Mouse (Mus musculus): ENCODE measurements around the gene Mchr1. TPM values are rescaled to one million over a fixed set of nuclear protein-coding genes. Genes with fewer than 3 reads are reported as not detected.

The Mchr1 gene
- 5.0 and 5.2 TPM in 2 replicates for polyA plus RNA-seq (2015; fragmentation: Nextera tagmentation; extraction: Ambion mirVana)

DNA sequence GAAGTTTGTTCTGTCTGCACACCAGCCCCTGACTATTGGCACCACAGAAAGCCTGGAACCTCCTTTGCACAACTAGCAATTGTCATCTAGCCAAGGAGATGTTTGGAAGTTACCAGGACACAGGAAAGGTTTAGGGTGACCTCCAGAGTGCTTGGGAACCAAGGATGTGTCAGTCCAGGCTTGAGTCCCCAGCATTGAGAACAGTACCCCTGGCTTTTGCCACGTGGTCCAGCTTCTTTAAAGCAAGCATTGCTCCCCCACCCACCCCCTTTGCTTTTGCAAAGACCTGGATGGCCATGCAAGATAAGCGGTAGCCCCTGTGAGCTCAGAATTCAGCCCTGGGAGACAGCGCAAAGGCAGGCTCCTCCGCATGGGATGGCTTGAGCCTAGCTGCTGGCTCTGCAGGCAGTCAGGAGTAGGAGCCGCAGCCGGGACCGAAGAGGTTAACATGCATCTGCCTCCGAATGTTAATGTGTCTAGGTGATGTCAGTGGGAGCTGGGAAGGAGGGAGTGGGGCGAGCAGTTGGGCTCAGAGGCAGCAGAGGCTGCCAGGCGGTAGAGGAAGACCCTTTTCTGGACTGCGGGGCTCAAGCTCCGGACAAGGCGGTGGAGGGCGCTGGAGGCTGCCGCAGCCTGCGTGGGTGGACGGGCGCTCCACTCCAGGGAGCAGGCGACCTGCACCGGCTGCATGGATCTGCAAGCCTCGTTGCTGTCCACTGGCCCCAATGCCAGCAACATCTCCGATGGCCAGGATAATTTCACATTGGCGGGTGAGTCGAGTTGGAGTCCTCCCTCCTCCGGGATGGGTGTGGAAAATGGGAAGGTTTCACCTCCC lies at the start of gene Mchr1:
Gene Mchr1, plus strand, starts transcription at position 414 of the 835 bp plus-strand sequence.
- peak; percentile 87 for ATAC-seq (ENCODE audit: low FRiP score)
- Histone ChIP-seq H3K27ac (replicated peaks) (peak within 1 kb of the TSS; percentile 65), H3K9ac (replicated peaks) (peak within 1 kb of the TSS; percentile 56), H3K9me3 (replicated peaks) (no peaks in the 10 kb centered on the region), H3K4me1 (peaks cover 20% of the 10 kb centered on the region), H3K4me3 (replicated peaks) (peak within 1 kb of the TSS; percentile 52), H3K36me3 (no peaks in the 10 kb centered on the region), H3K27me3 (replicated peaks) (peaks cover 3% of the 10 kb centered on the region; the same call in 1 of the 2 replicates), H3K4me2 (peak within 1 kb of the TSS; percentile 92)
- under 1% methylated on average over 25 of the region's 25 CpGs for WGBS

DNA sequence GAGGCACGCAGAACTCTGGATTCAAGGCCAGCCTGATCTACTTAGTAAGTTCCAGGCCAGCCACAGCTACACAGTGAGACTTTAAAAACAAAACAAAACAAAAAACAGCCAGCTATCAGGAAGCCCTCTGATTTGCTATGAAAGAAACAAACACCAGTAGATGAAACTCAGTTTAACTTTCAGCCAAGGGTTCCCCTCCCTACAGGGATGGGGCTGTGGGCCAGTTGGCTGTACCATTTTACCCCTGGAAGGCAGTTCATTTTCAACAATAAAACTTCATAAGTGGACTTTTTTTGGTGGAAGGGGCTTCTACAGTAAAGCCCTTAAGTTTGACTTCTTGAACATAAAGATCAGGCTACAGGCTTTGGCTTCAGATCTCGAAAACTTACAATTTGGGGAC lies 46.2 kb upstream of the Mchr1 start:
- H3K4me3 ChIP-seq (replicated peaks) = peak overlapping the region; percentile 98
- H3K4me1 ChIP-seq = peaks cover 32% of the 10 kb centered on the region
- no peaks in the 10 kb centered on the region for H3K36me3 ChIP-seq
- H3K4me2 ChIP-seq = peak overlapping the region; percentile 79
- no peak overlapping the region for H3K27ac ChIP-seq (replicated peaks)
- H3K9me3 ChIP-seq (replicated peaks) = no peaks in the 10 kb centered on the region
- WGBS = 94% methylated on average over 2 of the region's 2 CpGs
- 0 out of 2 replicates have a peak overlapping the region, but pooled peaks have one; percentile 95 for H3K9ac ChIP-seq (replicated peaks)
- no peaks in the 10 kb centered on the region for H3K27me3 ChIP-seq (replicated peaks)
- no peak for ATAC-seq (ENCODE audit: low FRiP score)

DNA sequence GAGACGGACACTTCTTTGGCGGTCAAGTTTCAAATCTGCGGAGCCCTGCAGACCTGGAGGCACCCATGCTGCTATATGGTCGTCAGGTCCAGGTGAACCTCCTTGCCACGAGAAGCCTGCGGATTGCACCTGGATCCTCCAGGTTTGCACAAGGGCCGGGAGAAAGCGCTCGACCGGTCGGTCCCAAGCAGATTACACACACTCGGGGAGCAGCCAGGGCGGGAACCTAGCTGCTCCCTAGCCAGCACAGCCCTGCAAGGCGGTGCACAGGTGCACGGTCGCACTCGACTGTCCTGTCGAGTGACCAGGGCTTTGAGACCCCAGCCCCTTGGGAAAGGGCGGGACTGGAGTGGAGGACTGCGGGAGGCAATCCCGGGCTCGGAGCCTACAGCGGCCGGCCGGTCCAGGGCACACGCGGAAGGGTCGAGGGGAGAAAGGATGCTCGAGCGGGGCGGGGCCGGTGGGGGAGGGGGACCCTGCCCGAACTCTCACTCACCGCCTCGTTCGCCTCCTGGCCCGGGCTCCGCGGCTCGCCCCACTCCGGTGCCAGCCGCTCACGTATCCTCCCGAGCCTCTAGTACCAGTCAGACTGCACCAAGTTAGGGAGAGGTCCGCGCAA lies 45.2 kb upstream of the Mchr1 start:
- Histone ChIP-seq H3K9me3 (replicated peaks) (no peaks in the 10 kb centered on the region), H3K27me3 (replicated peaks) (no peaks in the 10 kb centered on the region), H3K4me1 (peaks cover 32% of the 10 kb centered on the region), H3K9ac (replicated peaks) (peak overlapping the region; percentile 95), H3K27ac (replicated peaks) (peak overlapping the region; percentile 83), H3K36me3 (no peaks in the 10 kb centered on the region), H3K4me3 (replicated peaks) (peak overlapping the region; percentile 98), H3K4me2 (peak overlapping the region; percentile 79)
- WGBS = under 1% methylated on average over 44 of the region's 46 CpGs
- peak; percentile 71 for ATAC-seq (ENCODE audit: low FRiP score)

DNA sequence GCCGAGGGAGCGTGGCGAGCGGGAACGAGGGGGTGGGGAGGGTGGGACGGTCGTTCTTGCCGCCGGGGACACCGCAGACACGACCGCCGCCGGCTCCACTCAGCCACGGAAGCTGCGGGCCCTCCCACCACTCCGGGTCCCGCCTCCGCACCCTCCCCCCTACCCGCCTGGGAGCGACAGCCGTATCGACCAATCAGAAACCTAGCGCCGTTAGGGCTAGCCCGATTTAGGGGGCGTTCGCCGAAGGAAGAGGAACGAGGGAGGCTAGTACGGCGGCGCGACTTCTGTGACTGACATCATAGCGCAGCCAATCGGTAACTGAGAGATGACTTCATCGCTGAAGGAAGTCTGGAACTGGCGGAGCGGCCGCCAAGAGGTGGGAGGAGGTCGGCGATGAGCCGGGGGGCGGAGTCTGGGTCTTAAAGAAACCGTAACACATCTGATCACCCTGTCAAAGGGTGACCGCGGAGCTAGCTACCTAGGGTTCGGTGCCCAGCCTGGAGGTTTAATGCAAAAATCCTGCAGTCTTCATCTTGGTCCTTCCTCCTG lies 44.6 kb upstream of the Mchr1 start, which contains the start of gene Mrtfa:
Gene Mrtfa, minus strand, starts transcription at position 128 of the 549 bp plus-strand sequence.
- 0% methylated on average over 46 of the region's 48 CpGs for WGBS
- Histone ChIP-seq H3K9me3 (replicated peaks) (no peaks in the 10 kb centered on the region), H3K36me3 (no peaks in the 10 kb centered on the region), H3K27me3 (replicated peaks) (no peaks in the 10 kb centered on the region), H3K27ac (replicated peaks) (peak within 1 kb of the TSS; percentile 83), H3K4me1 (peaks cover 30% of the 10 kb centered on the region), H3K4me3 (replicated peaks) (peak within 1 kb of the TSS; percentile 98), H3K9ac (replicated peaks) (peak within 1 kb of the TSS; percentile 95), H3K4me2 (peak within 1 kb of the TSS; percentile 79)
- ATAC-seq (ENCODE audit: low FRiP score) = peak; percentile 99

DNA sequence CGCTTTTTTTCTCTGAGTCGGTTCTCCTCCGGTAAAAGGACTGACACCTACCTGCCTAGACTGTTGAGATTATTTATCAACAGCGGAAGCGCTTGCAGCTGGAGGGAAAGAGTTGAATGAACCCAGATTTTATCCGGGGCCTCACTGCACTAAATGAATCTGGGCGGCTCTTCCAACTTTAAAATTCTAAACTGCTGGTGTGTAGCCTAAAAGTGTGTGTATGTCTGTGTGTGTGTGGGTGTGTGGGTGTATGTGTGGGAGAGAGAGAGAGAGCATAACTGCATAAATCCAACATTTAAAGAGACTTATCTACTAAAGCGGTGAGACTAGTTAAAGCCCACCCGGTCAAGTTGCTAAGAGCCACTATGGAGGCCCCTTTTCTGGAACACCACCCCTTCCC lies 44.0 kb upstream of the Mchr1 start:
- ATAC-seq (ENCODE audit: low FRiP score) = no peak
- Histone ChIP-seq H3K27ac (replicated peaks) (peak overlapping the region; percentile 82), H3K4me2 (peak overlapping the region; percentile 65), H3K4me3 (replicated peaks) (peak overlapping the region; percentile 98), H3K36me3 (no peaks in the 10 kb centered on the region), H3K4me1 (peaks cover 29% of the 10 kb centered on the region), H3K9ac (replicated peaks) (peak overlapping the region; percentile 67), H3K27me3 (replicated peaks) (no peaks in the 10 kb centered on the region), H3K9me3 (replicated peaks) (no peaks in the 10 kb centered on the region)
- 28% methylated on average over 9 of the region's 9 CpGs for WGBS

DNA sequence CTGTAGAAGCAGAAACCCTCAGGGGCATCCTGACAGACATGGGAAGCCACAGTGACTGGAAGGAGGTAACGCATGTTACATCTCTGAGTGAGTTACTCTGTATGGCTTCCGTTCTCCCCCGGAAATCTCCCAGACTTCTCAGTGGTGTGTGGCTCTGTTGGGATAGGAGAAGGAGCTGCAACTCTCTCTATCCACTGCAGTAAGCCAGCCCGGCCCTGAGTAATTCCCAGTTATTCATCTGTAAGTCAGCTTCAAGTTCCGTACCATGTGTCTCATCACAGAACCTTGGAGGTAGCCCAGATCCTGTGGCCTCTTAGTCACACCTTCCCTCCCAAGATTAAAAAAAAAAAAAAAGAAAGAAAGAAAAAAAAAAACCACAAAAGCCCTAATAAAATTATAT lies 43.0 kb upstream of the Mchr1 start:
- no peaks in the 10 kb centered on the region for H3K9me3 ChIP-seq (replicated peaks)
- H3K4me2 ChIP-seq = no peak overlapping the region
- no peaks in the 10 kb centered on the region for H3K27me3 ChIP-seq (replicated peaks)
- no peak overlapping the region for H3K27ac ChIP-seq (replicated peaks)
- H3K9ac ChIP-seq (replicated peaks) = no peak overlapping the region
- ATAC-seq (ENCODE audit: low FRiP score) = no peak
- WGBS = 75% methylated on average over 5 of the region's 5 CpGs
- no peaks in the 10 kb centered on the region for H3K36me3 ChIP-seq
- H3K4me3 ChIP-seq (replicated peaks) = no peak overlapping the region
- H3K4me1 ChIP-seq = peaks cover 29% of the 10 kb centered on the region

DNA sequence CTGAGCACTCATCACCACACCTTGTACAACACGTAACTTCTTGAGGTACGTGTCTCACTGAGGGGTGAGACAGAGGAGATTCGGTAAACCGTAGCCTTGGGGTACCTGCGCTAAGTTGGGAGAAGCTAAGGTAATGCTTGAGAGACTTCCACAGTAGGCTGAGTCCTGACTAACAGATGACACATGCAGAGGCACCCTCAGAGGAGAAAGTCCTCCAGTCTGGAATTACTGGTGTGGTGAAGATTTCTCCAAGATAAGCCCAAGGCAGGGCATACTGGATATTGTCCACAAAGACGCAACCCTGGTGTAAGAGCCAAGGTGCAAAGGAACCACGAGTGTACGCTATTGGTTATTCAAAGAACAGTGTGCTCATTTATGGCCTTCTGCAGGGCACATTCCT lies 42.4 kb upstream of the Mchr1 start:
- Histone ChIP-seq H3K4me3 (replicated peaks) (no peak overlapping the region), H3K4me2 (no peak overlapping the region), H3K27ac (replicated peaks) (no peak overlapping the region), H3K4me1 (peaks cover 25% of the 10 kb centered on the region), H3K27me3 (replicated peaks) (no peaks in the 10 kb centered on the region), H3K9me3 (replicated peaks) (no peaks in the 10 kb centered on the region), H3K9ac (replicated peaks) (no peak overlapping the region), H3K36me3 (no peaks in the 10 kb centered on the region)
- ATAC-seq (ENCODE audit: low FRiP score) = no peak
- WGBS = 91% methylated on average over 8 of the region's 8 CpGs

DNA sequence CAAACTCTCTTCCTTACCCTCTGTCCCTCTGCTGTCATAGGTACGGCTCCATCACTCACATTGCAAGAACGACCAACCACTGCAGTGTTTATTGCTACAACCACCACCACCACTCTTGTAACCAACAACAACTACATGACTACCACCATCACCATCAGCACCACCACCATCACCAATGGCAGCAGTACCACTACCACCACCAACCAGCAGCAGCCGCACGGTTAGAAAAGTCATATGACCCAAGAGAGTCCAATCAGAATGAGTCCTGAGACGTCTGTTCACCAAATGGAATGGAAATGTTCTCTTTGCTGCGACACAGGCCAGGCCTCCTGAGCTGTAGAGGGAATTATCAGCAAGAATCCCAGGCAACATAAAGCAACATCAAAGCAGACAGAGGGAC lies 40.5 kb upstream of the Mchr1 start:
- Histone ChIP-seq H3K4me1 (peaks cover 6% of the 10 kb centered on the region), H3K9ac (replicated peaks) (no peak overlapping the region), H3K27ac (replicated peaks) (no peak overlapping the region), H3K4me2 (no peak overlapping the region), H3K4me3 (replicated peaks) (no peak overlapping the region), H3K9me3 (replicated peaks) (no peaks in the 10 kb centered on the region), H3K36me3 (no peaks in the 10 kb centered on the region), H3K27me3 (replicated peaks) (no peaks in the 10 kb centered on the region)
- WGBS = 88% methylated on average over 6 of the region's 6 CpGs
- no peak for ATAC-seq (ENCODE audit: low FRiP score)

DNA sequence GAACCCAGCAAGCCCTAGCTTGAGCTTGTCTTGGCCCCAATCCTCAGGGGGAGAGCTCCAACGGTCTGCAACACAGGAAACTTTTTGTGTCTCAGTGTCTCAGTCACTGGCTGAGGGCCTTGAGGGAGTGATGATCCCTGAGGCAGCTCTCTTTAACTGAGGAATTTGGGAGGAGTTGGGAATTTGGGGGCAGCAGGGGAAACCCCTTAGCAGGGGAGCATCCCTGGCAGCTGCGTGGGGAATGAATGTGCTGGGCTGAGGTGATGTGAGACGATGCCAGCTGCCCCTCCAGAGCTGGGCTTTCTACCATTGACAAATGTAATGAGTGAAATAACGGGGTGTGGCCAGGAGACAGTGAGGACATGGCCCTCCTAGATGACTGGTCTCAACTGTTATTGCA lies 39.9 kb upstream of the Mchr1 start:
- Histone ChIP-seq H3K4me3 (replicated peaks) (no peak overlapping the region), H3K27ac (replicated peaks) (no peak overlapping the region), H3K4me2 (no peak overlapping the region), H3K27me3 (replicated peaks) (no peaks in the 10 kb centered on the region), H3K9me3 (replicated peaks) (no peaks in the 10 kb centered on the region), H3K9ac (replicated peaks) (no peak overlapping the region), H3K36me3 (no peaks in the 10 kb centered on the region), H3K4me1 (peaks cover 6% of the 10 kb centered on the region; the same call in 1 of the 2 replicates)
- no peak for ATAC-seq (ENCODE audit: low FRiP score)
- 59% methylated on average over 4 of the region's 4 CpGs for WGBS

DNA sequence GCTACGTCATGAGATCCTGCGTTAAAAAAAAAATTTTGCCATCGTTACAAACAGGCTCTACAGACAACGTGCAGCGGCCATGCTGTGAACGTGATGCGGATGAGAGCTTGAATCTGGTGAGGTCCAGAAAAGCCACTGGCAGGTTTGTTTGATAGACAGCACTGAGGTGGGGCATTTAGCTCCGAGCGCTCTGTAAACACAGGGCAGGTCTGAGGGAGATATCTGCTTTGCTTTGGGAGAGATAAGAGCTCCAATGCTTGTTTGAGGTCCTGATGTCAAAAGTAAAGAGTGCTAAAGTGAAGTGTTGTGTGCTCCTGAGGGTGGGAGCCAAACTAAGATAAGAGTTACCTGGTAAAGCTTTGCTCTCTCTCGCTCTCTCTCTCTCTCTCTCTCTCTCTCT lies 38.1 kb upstream of the Mchr1 start:
- no peaks in the 10 kb centered on the region for H3K36me3 ChIP-seq
- no peak overlapping the region for H3K4me2 ChIP-seq
- no peak overlapping the region for H3K4me3 ChIP-seq (replicated peaks)
- ATAC-seq (ENCODE audit: low FRiP score) = no peak
- no peaks in the 10 kb centered on the region for H3K4me1 ChIP-seq
- no peaks in the 10 kb centered on the region for H3K27me3 ChIP-seq (replicated peaks)
- WGBS = 91% methylated on average over 10 of the region's 10 CpGs
- no peaks in the 10 kb centered on the region for H3K9me3 ChIP-seq (replicated peaks)
- H3K9ac ChIP-seq (replicated peaks) = no peak overlapping the region
- H3K27ac ChIP-seq (replicated peaks) = no peak overlapping the region

DNA sequence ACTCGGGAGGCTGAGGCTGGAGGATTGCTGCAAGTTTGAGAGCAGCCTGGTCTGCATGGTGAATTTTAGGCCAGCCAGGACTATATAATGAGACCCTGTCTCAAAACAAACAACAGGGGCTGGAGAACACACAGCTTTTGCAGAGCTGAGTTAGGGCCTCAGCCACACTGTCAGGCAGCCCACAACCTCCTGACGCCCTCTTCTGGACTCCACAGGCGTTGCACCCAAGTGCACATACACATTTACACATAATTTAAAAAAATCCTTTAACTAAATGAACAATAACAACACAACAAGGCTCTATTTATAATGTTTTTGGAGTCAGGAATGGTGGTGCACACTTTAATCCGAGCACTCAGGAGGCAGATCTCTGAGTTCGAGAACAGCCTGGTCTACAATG lies 36.9 kb upstream of the Mchr1 start:
- no peaks in the 10 kb centered on the region for H3K27me3 ChIP-seq (replicated peaks)
- no peaks in the 10 kb centered on the region for H3K9me3 ChIP-seq (replicated peaks)
- H3K9ac ChIP-seq (replicated peaks) = no peak overlapping the region
- H3K4me2 ChIP-seq = no peak overlapping the region
- no peak for ATAC-seq (ENCODE audit: low FRiP score)
- H3K27ac ChIP-seq (replicated peaks) = no peak overlapping the region
- no peaks in the 10 kb centered on the region for H3K4me1 ChIP-seq
- no peak overlapping the region for H3K4me3 ChIP-seq (replicated peaks)
- 91% methylated on average over 5 of the region's 5 CpGs for WGBS
- H3K36me3 ChIP-seq = no peaks in the 10 kb centered on the region

Measured in neural tube, embryonic 15.5 days (tissue).